16 mouse cellular contexts compared by ENCODE assay signal in the genomic region with DNA sequence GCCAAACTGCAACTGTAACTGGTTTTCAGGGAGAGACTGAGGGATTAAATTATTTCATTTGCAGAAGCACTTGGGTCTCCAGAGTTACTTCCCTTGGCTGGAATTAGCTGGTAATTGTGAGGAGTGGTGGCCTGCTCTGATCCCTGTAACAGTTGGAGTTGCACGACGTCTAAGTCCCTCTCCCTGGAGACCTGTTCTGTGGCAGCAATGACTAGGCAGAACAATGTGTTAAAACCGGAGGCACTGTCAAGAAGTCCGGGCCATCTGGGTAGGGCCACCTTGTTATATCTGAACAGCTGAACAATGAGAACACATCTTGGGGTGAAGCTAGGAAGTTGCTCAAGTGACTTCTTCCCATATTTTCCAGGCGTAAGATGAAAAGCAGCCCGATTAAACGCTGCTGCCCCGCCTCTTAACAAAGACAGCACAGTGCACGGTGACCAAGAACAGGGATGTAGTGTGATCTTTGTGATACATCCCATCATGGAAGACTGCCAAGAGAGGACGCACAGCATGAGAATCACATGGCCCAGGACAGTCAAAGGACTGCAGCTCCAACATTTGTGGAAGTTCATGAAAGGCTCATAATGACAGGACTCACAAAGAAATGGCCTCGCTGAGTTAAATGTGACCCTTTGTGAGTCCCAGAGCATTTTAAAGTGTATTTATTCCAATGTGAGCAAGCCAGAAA.
DNase-seq lines count a peak whose midpoint lies in the region; ATAC-seq lines count a peak whose summit lies in the region.
"Had no signal": no experiment of that assay in that cellular context is flagged by ENCODE, and none has a peak within 500 bp of the region (broad histone marks: within the 10 kb centered on the region; RNA-seq: fewer than 3 reads in every experiment).

No protein-coding gene starts in this region.

- DNase-seq in hindbrain, embryonic 14.5 days (ENCODE audit: low spot score) = no peak
- DNase-seq in neural tube, embryonic 10.5 days (ENCODE audit: extremely low spot score, low spot score) = no peak
- DNase-seq in spleen, postnatal 4 days (ENCODE audit: low spot score in 2 of 2) = no peak
- DNase-seq: cerebellum, adult 11-12 months; cerebellum, postnatal 36 days; gastrocnemius, postnatal 10 days; lung, adult 18-20 months; right cerebral cortex, postnatal 14 days had no signal

- no peak overlapping the region for H3K27ac ChIP-seq in forebrain, embryonic 16.5 days (ENCODE audit: low read length)
- no peak overlapping the region for H3K27ac ChIP-seq in forebrain, embryonic 13.5 days
- 0 out of 2 replicates have a peak overlapping the region, but pooled peaks have one; percentile 17 for H3K27ac ChIP-seq in hindbrain, embryonic 12.5 days
- no peak overlapping the region for H3K27ac ChIP-seq in hindbrain, embryonic 14.5 days
- H3K27ac ChIP-seq in neural tube, embryonic 13.5 days (replicated peaks) = no peak overlapping the region
- H3K27ac ChIP-seq: heart, embryonic 13.5 days; kidney, embryonic 15.5 days; macrophage; neural tube, embryonic 12.5 days had no signal

- H3K27me3 ChIP-seq in forebrain, embryonic 16.5 days (replicated peaks; ENCODE audit: control insufficient read depth, insufficient read depth, low read length) = no peaks in the 10 kb centered on the region
- H3K27me3 ChIP-seq in forebrain, embryonic 13.5 days = no peaks in the 10 kb centered on the region
- H3K27me3 ChIP-seq in hindbrain, embryonic 12.5 days = no peaks in the 10 kb centered on the region
- no peaks in the 10 kb centered on the region for H3K27me3 ChIP-seq in hindbrain, embryonic 14.5 days (ENCODE audit: control insufficient read depth, insufficient read depth, low read length)
- no peaks in the 10 kb centered on the region for H3K27me3 ChIP-seq in neural tube, embryonic 13.5 days
- H3K27me3 ChIP-seq: heart, embryonic 13.5 days; kidney, embryonic 15.5 days; neural tube, embryonic 12.5 days had no signal

- H3K4me3 ChIP-seq in forebrain, embryonic 16.5 days (replicated peaks; ENCODE audit: low read length) = no peak overlapping the region
- no peak overlapping the region for H3K4me3 ChIP-seq in forebrain, embryonic 13.5 days
- no peak overlapping the region for H3K4me3 ChIP-seq in hindbrain, embryonic 12.5 days
- no peak overlapping the region for H3K4me3 ChIP-seq in hindbrain, embryonic 14.5 days (replicated peaks; ENCODE audit: low read length)
- no peak overlapping the region for H3K4me3 ChIP-seq in neural tube, embryonic 13.5 days
- H3K4me3 ChIP-seq: heart, embryonic 13.5 days; kidney, embryonic 15.5 days; neural tube, embryonic 12.5 days had no signal

- peaks cover under 1% of the 10 kb centered on the region; the same call in 1 of the 2 replicates for H3K4me1 ChIP-seq in forebrain, embryonic 16.5 days (replicated peaks; ENCODE audit: control insufficient read depth, insufficient read depth, low read length)
- peaks cover 15% of the 10 kb centered on the region for H3K4me1 ChIP-seq in forebrain, embryonic 13.5 days
- H3K4me1 ChIP-seq in hindbrain, embryonic 12.5 days = peaks cover 17% of the 10 kb centered on the region
- peaks cover 12% of the 10 kb centered on the region for H3K4me1 ChIP-seq in hindbrain, embryonic 14.5 days (replicated peaks; ENCODE audit: control insufficient read depth, insufficient read depth, low read length)
- peaks cover 20% of the 10 kb centered on the region for H3K4me1 ChIP-seq in neural tube, embryonic 13.5 days (replicated peaks)
- H3K4me1 ChIP-seq: heart, embryonic 13.5 days; kidney, embryonic 15.5 days had no signal

- no peaks in the 10 kb centered on the region for H3K9me3 ChIP-seq in forebrain, embryonic 16.5 days (ENCODE audit: control insufficient read depth, low read length)
- no peaks in the 10 kb centered on the region for H3K9me3 ChIP-seq in forebrain, embryonic 13.5 days (replicated peaks)
- H3K9me3 ChIP-seq in hindbrain, embryonic 12.5 days (replicated peaks) = no peaks in the 10 kb centered on the region
- no peaks in the 10 kb centered on the region for H3K9me3 ChIP-seq in hindbrain, embryonic 14.5 days (ENCODE audit: control insufficient read depth, low read length)
- no peaks in the 10 kb centered on the region for H3K9me3 ChIP-seq in neural tube, embryonic 13.5 days
- H3K9me3 ChIP-seq: heart, embryonic 13.5 days; kidney, embryonic 15.5 days; neural tube, embryonic 12.5 days had no signal

- WGBS in forebrain, embryonic 16.5 days = 47% methylated on average over 11 of the region's 11 CpGs
- WGBS in forebrain, embryonic 13.5 days = 59% methylated on average over 11 of the region's 11 CpGs
- 63% methylated on average over 11 of the region's 11 CpGs for WGBS in hindbrain, embryonic 12.5 days
- WGBS in hindbrain, embryonic 14.5 days = 45% methylated on average over 11 of the region's 11 CpGs
- WGBS in neural tube, embryonic 13.5 days = 54% methylated on average over 11 of the region's 11 CpGs

- 0 out of 2 replicates have a peak, but pooled peaks have one; percentile 33 for ATAC-seq in forebrain, embryonic 16.5 days
- ATAC-seq in forebrain, embryonic 13.5 days = no peak
- ATAC-seq in hindbrain, embryonic 12.5 days (ENCODE audit: low FRiP score) = no peak; the same call in 1 of the 2 replicates
- ATAC-seq in hindbrain, embryonic 14.5 days (ENCODE audit: low FRiP score) = no peak
- ATAC-seq in neural tube, embryonic 13.5 days (ENCODE audit: low read depth) = 0 out of 2 replicates have a peak, but pooled peaks have one; percentile 15

- H3K4me2 ChIP-seq in forebrain, embryonic 16.5 days (ENCODE audit: low read length) = no peak overlapping the region
- H3K4me2 ChIP-seq in forebrain, embryonic 13.5 days = no peak overlapping the region
- no peak overlapping the region for H3K4me2 ChIP-seq in hindbrain, embryonic 12.5 days (replicated peaks)
- H3K4me2 ChIP-seq in hindbrain, embryonic 14.5 days (replicated peaks) = no peak overlapping the region
- H3K4me2 ChIP-seq in neural tube, embryonic 13.5 days = no peak overlapping the region
- H3K4me2 ChIP-seq: heart, embryonic 13.5 days; kidney, embryonic 15.5 days; neural tube, embryonic 12.5 days had no signal

- no peak overlapping the region for H3K9ac ChIP-seq in forebrain, embryonic 16.5 days (replicated peaks; ENCODE audit: low read depth, low read length)
- H3K9ac ChIP-seq in forebrain, embryonic 13.5 days = no peak overlapping the region
- H3K9ac ChIP-seq in hindbrain, embryonic 12.5 days = no peak overlapping the region
- no peak overlapping the region for H3K9ac ChIP-seq in hindbrain, embryonic 14.5 days
- no peak overlapping the region for H3K9ac ChIP-seq in neural tube, embryonic 13.5 days
- H3K9ac ChIP-seq: heart, embryonic 13.5 days; kidney, embryonic 15.5 days; neural tube, embryonic 12.5 days had no signal

- H3K36me3 ChIP-seq in forebrain, embryonic 16.5 days (ENCODE audit: control insufficient read depth, insufficient read depth) = no peaks in the 10 kb centered on the region
- no peaks in the 10 kb centered on the region for H3K36me3 ChIP-seq in forebrain, embryonic 13.5 days (ENCODE audit: poor library complexity, severe bottlenecking)
- no peaks in the 10 kb centered on the region for H3K36me3 ChIP-seq in hindbrain, embryonic 12.5 days
- no peaks in the 10 kb centered on the region for H3K36me3 ChIP-seq in hindbrain, embryonic 14.5 days (replicated peaks; ENCODE audit: control insufficient read depth, insufficient read depth)
- H3K36me3 ChIP-seq in neural tube, embryonic 13.5 days = no peaks in the 10 kb centered on the region
- H3K36me3 ChIP-seq: heart, embryonic 13.5 days; kidney, embryonic 15.5 days; neural tube, embryonic 12.5 days had no signal

Comparison
In these comparisons a context has a peak if more than half of its experiments do, and no peak if none do; other contexts are left out.
1. ATAC-seq: peak in forebrain, embryonic 16.5 days (single experiment) and neural tube, embryonic 13.5 days (single experiment); none in forebrain, embryonic 13.5 days (single experiment), hindbrain, embryonic 12.5 days (single experiment) and hindbrain, embryonic 14.5 days (single experiment).